Mouse (Mus musculus) intestine, embryonic 15.5 days (tissue): ENCODE results near the gene Cntnap3. TPM values are rescaled to one million over a fixed set of nuclear protein-coding genes. Genes with fewer than 3 reads are reported as not detected.
"Not testable (repeated sequence)": the region's sequence is repeated elsewhere in the genome, so short reads cannot be mapped to it uniquely, and the experiment has no call there.

Source experiments
- ATAC-seq: fragments of 200-750 bp; cut with Nextera tagmentation; 2 replicates; pipeline ENCODE4 v1.8.0; 2017; ENCODE audit warnings: moderate TSS enrichment, moderate library complexity
- H3K27ac ChIP-seq: fragments of 300-500 bp; sonication (generic); 2 replicates; pipeline ENCODE4 v1.5.1; 2015; ENCODE audit warnings: mild to moderate bottlenecking, inconsistent platforms
- H3K27me3 ChIP-seq: fragments of 300-500 bp; sonication (generic); replicated peaks from 2 replicates; pipeline ENCODE4 v1.6.1; 2015; ENCODE audit warnings: inconsistent platforms
- H3K36me3 ChIP-seq: fragments of 300-500 bp; sonication (generic); 2 replicates; pipeline ENCODE4 v1.6.1; 2015; ENCODE audit warnings: inconsistent platforms
- H3K4me1 ChIP-seq: fragments of 300-500 bp; sonication (generic); replicated peaks from 2 replicates; pipeline ENCODE4 v1.6.1; 2015; ENCODE audit warnings: inconsistent platforms
- H3K4me2 ChIP-seq: fragments of 300-500 bp; sonication (generic); replicated peaks from 2 replicates; pipeline ENCODE4 v1.6.1; 2015; ENCODE audit warnings: mild to moderate bottlenecking, inconsistent platforms
- H3K4me3 ChIP-seq: fragments of 300-500 bp; sonication (generic); replicated peaks from 2 replicates; pipeline ENCODE4 v1.5.1; 2015; ENCODE audit warnings: inconsistent platforms
- H3K9ac ChIP-seq: fragments of 300-500 bp; sonication (generic); 2 replicates; pipeline ENCODE4 v1.6.1; 2015; ENCODE audit warnings: inconsistent platforms
- H3K9me3 ChIP-seq: fragments of 300-500 bp; sonication (generic); 2 replicates; pipeline ENCODE4 v1.6.1; 2016; ENCODE audit warnings: inconsistent platforms
- WGBS: fragments of 180-500 bp; shearing (Covaris S2); methylation state at CpG from one replicate; pipeline ENCODE4 v1.1.7; 2015; 5-methylcytosine and 5-hydroxymethylcytosine counted together
- polyA plus RNA-seq: library from polyadenylated mRNA; unstranded; fragments of >200 nt; fragmentation: Nextera tagmentation; extraction: Ambion mirVana; gene quantifications from 2 replicates; pipeline ENCODE4 v1.2.1, GENCODE M21; 2015

Cntnap3 gene
- 0.97 and 1.2 TPM in 2 replicates for polyA plus RNA-seq

GRCm38 (mm10) chr13:64903585-64904208 is at the start of gene Cntnap3:
Gene Cntnap3, minus strand, starts transcription at chr13:64903955.
- H3K4me1 ChIP-seq, result no peaks in the 10 kb centered on the region
- no peak within 1 kb of the TSS; the same call in 1 of the 2 replicates for H3K9ac ChIP-seq
- peak; percentile 80; the same call in 1 of the 2 replicates for ATAC-seq
- no peaks in the 10 kb centered on the region for H3K9me3 ChIP-seq
- H3K4me3 ChIP-seq, result peak within 1 kb of the TSS; percentile 23; the same call in 1 of the 2 replicates
- H3K36me3 ChIP-seq, result no peaks in the 10 kb centered on the region
- 8% methylated on average over 16 of the region's 16 CpGs for WGBS
- H3K27me3 ChIP-seq, result no peaks in the 10 kb centered on the region
- H3K4me2 ChIP-seq, result peak within 1 kb of the TSS; percentile 52
- H3K27ac ChIP-seq, result no peak within 1 kb of the TSS

- H3K4me2 ChIP-seq, result no peak within 1 kb of the TSS
- no peak within 1 kb of the TSS for H3K9ac ChIP-seq
- no peak within 1 kb of the TSS for H3K27ac ChIP-seq
- no peaks in the 10 kb centered on the region for H3K4me1 ChIP-seq
- H3K4me3 ChIP-seq, result no peak within 1 kb of the TSS
- no peaks in the 10 kb centered on the region for H3K9me3 ChIP-seq
- 88% methylated on average over 1 of the region's 1 CpGs for WGBS
- H3K27me3 ChIP-seq, result no peaks in the 10 kb centered on the region
- H3K36me3 ChIP-seq, result no peaks in the 10 kb centered on the region
- no peak for ATAC-seq
Measured at GRCm38 (mm10) chr13:64917191-64917590, 13.4 kb upstream of the Cntnap3 start, which contains the start of gene Spata31. Gene Spata31, plus strand, starts transcription at chr13:64917406.

GRCm38 (mm10) chr13:64903132-64903531 is 623 bp downstream of the Cntnap3 start:
- no peak overlapping the region for H3K9ac ChIP-seq
- H3K4me1 ChIP-seq, result no peaks in the 10 kb centered on the region
- H3K36me3 ChIP-seq, result no peaks in the 10 kb centered on the region
- H3K27ac ChIP-seq, result no peak overlapping the region
- H3K9me3 ChIP-seq, result no peaks in the 10 kb centered on the region
- no peaks in the 10 kb centered on the region for H3K27me3 ChIP-seq
- H3K4me2 ChIP-seq, result no peak overlapping the region
- no peak for ATAC-seq
- no peak overlapping the region for H3K4me3 ChIP-seq
- WGBS, result 48% methylated on average over 1 of the region's 1 CpGs

- ATAC-seq, result no peak
Measured at GRCm38 (mm10) chr13:64865397-64865796, 38.4 kb downstream of the Cntnap3 start.

GRCm38 (mm10) chr13:64824856-64825255 is 78.9 kb downstream of the Cntnap3 start:
- H3K36me3 ChIP-seq, ATAC-seq, H3K27me3 ChIP-seq, H3K4me1 ChIP-seq, H3K4me3 ChIP-seq, H3K9me3 ChIP-seq, H3K4me2 ChIP-seq, H3K9ac ChIP-seq, H3K27ac ChIP-seq: not testable (repeated sequence)
- WGBS, result 49% methylated on average over 5 of the region's 5 CpGs

More at GRCm38 (mm10) chr13:64865397-64865796, 38.4 kb downstream of the Cntnap3 start:
- no peaks in the 10 kb centered on the region for H3K4me1 ChIP-seq
- no peaks in the 10 kb centered on the region for H3K36me3 ChIP-seq
- no peak overlapping the region for H3K9ac ChIP-seq
- H3K9me3 ChIP-seq, result no peaks in the 10 kb centered on the region
- no peak overlapping the region for H3K27ac ChIP-seq
- 77% methylated on average over 3 of the region's 3 CpGs for WGBS
- no peak overlapping the region for H3K4me2 ChIP-seq
- no peaks in the 10 kb centered on the region for H3K27me3 ChIP-seq
- H3K4me3 ChIP-seq, result no peak overlapping the region

GRCm38 (mm10) chr13:64745383-64745782 is 158.4 kb downstream of the Cntnap3 start:
- no peaks in the 10 kb centered on the region for H3K9me3 ChIP-seq
- no peak for ATAC-seq
- no peak overlapping the region for H3K4me2 ChIP-seq
- H3K27me3 ChIP-seq, result no peaks in the 10 kb centered on the region
- H3K27ac ChIP-seq, result no peak overlapping the region
- 89% methylated on average over 3 of the region's 3 CpGs for WGBS
- H3K4me3 ChIP-seq, result no peak overlapping the region
- no peaks in the 10 kb centered on the region for H3K36me3 ChIP-seq
- H3K9ac ChIP-seq, result no peak overlapping the region
- no peaks in the 10 kb centered on the region for H3K4me1 ChIP-seq

GRCm38 (mm10) chr13:64732244-64732643 is 171.5 kb downstream of the Cntnap3 start:
- H3K9ac ChIP-seq, result no peak overlapping the region
- no peak overlapping the region for H3K4me2 ChIP-seq
- H3K27me3 ChIP-seq, result no peaks in the 10 kb centered on the region
- no peak overlapping the region for H3K27ac ChIP-seq
- H3K36me3 ChIP-seq, result no peaks in the 10 kb centered on the region
- WGBS, result 45% methylated on average over 3 of the region's 3 CpGs
- no peak overlapping the region for H3K4me3 ChIP-seq
- no peaks in the 10 kb centered on the region for H3K9me3 ChIP-seq
- no peak for ATAC-seq
- no peaks in the 10 kb centered on the region for H3K4me1 ChIP-seq

GRCm38 (mm10) chr13:64716791-64717190 is 187.0 kb downstream of the Cntnap3 start:
- no peaks in the 10 kb centered on the region for H3K36me3 ChIP-seq
- no peak for ATAC-seq
- H3K9ac ChIP-seq, result no peak overlapping the region
- H3K4me3 ChIP-seq, result no peak overlapping the region
- H3K4me1 ChIP-seq, result no peaks in the 10 kb centered on the region
- no peak overlapping the region for H3K27ac ChIP-seq
- H3K27me3 ChIP-seq, result no peaks in the 10 kb centered on the region
- H3K4me2 ChIP-seq, result no peak overlapping the region
- 73% methylated on average over 2 of the region's 2 CpGs for WGBS
- H3K9me3 ChIP-seq, result no peaks in the 10 kb centered on the region

GRCm38 (mm10) chr13:64692463-64692862 is 211.3 kb downstream of the Cntnap3 start:
- Histone ChIP-seq H3K9ac (no peak overlapping the region), H3K27me3 (no peaks in the 10 kb centered on the region), H3K4me3 (no peak overlapping the region), H3K4me1 (no peaks in the 10 kb centered on the region), H3K36me3 (no peaks in the 10 kb centered on the region), H3K27ac (no peak overlapping the region), H3K4me2 (no peak overlapping the region), H3K9me3 (no peaks in the 10 kb centered on the region)
- WGBS, result 80% methylated on average over 1 of the region's 1 CpGs
- no peak for ATAC-seq

Other genes with a start within 250 kb of the Cntnap3 start
- gene Spata31, start 13.5 kb upstream of the Cntnap3 start, polyA plus RNA-seq, result not detected in 2 replicates
- not detected in 2 replicates for gene Spata31d1c, start 129.1 kb upstream of the Cntnap3 start, polyA plus RNA-seq
- not detected in 2 replicates for gene Prss47, start 148.8 kb upstream of the Cntnap3 start, polyA plus RNA-seq
- gene Mfsd14b, start 209.0 kb upstream of the Cntnap3 start, polyA plus RNA-seq, result 53.0 and 60.1 TPM in 2 replicates
- not detected in 2 replicates for gene Olfr465-ps1, start 234.1 kb upstream of the Cntnap3 start, polyA plus RNA-seq
- not detected in 2 replicates for gene Olfr466, start 246.3 kb upstream of the Cntnap3 start, polyA plus RNA-seq